Mouse (Mus musculus): Measurements from ENCODE around the gene Tmem8b.

Gene Tmem8b

GRCm38 (mm10) chr4:43713652-43714219, 45.0 kb downstream of the Tmem8b start:
- DNase-seq (ENCODE audit: extremely low read depth, low read depth): no peak

DNA sequence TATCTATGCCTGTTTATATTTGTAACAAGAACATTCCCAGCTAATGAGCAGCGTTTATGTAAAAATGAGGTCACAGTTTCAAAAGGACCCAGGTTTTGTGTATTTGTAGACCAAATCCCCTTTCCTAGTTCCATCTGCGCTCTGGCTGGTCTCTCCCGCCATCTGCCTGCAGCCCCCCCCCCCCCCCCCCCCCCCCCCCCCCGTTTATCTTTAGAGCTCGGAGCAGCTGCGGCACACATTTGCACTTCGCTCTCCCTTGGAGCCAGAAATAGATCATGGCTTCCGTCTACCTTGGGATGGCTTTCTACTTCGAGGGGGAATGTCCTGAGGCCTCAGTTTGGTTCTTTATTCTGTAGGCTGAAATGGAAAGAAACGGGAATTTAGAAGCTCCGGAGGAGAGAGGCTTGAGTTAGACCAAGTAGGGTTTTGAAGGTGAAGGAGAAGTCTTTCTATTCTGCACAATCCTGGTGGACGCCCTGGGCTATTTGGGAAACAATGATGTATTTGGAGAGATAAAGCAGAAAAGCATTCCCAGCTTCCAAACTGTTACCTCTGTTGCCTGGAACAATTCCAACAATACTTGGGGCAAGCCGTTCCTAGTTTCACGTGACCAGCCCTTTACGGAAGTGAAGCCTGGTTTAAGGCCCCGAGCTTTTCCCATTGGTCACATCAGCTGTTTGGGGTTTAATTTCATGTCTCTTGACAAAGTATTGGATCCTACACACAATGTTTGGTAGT, 51.9 kb downstream of the Tmem8b start:
- no peak for DNase-seq (ENCODE audit: extremely low read depth, low read depth)

DNA sequence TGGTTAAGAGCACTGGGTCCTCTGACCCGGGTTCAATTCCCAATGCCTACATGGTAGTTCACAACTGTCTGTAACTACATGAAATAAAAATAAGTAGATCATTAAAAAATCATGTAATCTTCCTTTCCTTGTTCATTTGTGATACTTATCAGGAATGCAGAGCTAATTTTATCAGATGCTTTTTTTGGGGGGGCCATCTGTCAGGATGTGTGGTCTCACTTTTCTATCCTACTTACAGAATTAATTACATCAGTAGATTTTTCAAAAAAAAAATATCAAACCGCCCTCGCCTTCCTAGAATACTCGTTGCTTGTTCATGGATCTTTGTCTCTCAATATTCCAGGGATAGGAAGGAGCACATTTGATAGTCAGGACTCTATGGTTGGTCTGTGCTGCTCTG, 53.4 kb downstream of the Tmem8b start:
- DNase-seq (ENCODE audit: extremely low read depth, low read depth): no peak

- DNase-seq (ENCODE audit: extremely low read depth, low read depth): peak; percentile 25
These were observed 56.0 kb downstream of the Tmem8b start for GRCm38 (mm10) chr4:43724764-43725163.

DNA sequence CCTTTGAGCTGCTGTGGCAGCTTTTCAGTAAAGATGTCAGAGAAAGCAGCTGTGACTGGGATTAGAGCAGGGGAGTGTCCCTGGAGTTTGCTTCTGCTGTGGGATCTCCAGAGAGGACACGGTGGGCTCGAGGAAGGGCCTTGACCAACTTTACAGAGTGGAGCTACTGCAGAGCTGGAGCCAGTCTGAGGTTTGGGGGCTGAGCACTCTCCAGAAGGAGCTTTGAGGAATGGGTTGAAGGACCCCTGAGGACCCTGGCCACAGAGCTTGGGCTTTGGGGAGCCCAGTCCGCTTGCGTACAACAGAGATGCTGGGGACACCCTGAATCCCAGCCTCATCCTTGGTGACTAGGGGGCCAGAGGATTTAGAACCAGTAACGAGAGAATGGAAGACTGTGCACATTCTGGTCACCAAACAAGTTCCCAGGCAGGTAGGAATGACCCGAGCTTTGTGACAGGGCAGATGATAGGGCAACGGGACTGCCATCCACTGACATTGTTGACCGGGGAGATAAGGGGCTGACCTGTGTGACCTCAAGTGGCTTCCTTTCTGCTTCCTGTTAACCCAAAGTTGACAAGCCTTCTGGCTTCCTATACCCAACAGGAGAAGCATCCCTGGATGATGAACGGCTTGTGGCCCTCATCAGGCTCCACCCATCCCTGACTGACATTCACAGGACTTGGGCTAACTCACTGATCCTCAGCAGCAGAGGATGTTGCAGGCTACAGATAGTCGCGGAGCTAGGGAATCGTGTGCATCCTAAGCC, 57.6 kb downstream of the Tmem8b start:
- DNase-seq (ENCODE audit: extremely low read depth, low read depth): no peak

DNA sequence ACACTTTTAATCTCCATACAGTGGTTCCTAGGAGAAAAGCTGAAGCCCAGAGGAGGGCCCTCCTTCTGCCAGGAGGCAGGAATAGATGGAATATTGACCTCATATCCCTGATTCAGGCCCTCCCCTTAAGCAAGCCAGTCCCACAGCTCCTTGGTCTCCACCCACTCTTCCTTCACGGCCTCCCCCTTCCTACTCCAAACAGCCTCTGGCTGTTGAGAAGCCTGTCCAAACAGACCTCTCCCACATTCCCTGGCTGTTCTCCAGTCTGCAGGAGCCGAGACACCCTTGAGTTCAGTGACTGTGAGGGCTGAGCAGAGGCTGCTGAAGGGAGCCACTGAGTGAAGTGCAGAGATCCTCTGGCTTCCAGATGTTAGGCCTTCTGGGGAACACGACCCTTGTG, 58.2 kb downstream of the Tmem8b start, which contains the start of gene Hrct1:
Gene Hrct1 (plus strand): TSS at position 194 of the 400 bp plus-strand sequence.
- no peak for DNase-seq (ENCODE audit: extremely low read depth, low read depth)

DNA sequence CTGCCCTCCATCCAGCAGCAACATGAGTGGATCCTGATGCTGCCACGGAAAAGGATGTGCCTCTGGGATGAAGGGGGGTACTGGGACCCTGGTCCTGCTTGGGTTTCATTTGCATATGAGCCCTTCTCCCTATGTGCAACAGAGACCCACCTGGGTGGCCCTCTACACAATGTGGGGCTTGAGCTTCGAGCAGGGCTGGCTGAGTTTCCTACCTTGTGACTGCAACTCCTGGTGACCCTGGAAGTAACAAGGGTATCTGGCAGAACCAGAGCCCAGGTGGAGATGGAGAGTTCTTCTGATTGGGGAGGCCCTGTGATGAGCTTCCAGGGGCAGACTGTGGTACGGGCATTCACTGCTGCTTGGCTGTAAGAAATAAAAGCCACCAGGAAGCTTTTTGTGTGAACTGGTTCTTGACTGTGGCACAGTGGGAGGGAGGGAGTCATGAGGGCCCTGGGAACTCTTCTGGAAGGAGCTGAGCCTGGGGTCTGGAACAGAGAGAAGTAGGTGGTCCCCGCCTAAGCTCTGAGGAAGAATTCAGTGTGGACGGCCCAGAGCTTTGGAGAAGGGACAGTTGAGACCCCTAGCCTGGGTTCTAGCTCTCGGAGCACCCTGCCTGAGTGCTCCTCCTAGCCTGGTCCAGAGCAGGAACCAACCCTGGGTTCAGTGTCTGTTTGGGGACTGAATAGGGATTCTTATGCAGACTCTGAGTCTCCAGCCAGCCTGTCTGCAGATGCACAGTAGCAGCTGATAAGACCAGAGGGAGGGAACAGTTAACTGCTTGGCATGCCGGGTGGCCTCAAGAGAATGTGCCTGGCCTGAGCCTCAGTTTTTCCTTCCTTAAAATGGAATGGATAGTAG, 59.2 kb downstream of the Tmem8b start:
- DNase-seq (ENCODE audit: extremely low read depth, low read depth): peak; percentile 57

- no peak for DNase-seq (ENCODE audit: extremely low read depth, low read depth)
These were observed 59.8 kb downstream of the Tmem8b start for GRCm38 (mm10) chr4:43728576-43728954.

DNA sequence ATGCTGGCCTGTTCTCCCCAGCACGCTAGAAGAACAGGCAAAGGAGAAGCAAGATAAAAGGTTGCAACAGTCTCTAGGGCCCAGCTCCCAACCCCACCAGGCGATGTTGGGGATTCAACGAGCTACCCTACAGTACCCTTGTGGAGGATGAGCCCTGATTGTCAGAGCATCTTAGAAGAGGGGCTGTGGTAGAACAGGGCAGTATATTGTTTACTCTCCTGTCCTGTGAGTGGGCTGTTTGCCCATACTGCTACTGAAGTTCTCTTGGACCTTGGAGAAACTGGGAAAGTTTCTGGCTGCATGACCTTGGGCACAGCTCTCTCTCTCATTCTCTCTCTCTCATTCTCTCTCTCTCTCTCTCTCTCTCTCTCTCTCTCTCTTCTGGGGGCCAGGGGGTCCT, 60.4 kb downstream of the Tmem8b start:
- DNase-seq (ENCODE audit: extremely low read depth, low read depth): no peak

GRCm38 (mm10) chr4:43729794-43730550, 61.2 kb downstream of the Tmem8b start, which contains the start of gene Spaar:
Gene Spaar, plus strand, starts transcription at chr4:43730034.
- peak; percentile 62 for DNase-seq (ENCODE audit: extremely low read depth, low read depth)

- DNase-seq (ENCODE audit: extremely low read depth, low read depth): no peak
These were observed 62.1 kb downstream of the Tmem8b start for GRCm38 (mm10) chr4:43730750-43731297.

DNA sequence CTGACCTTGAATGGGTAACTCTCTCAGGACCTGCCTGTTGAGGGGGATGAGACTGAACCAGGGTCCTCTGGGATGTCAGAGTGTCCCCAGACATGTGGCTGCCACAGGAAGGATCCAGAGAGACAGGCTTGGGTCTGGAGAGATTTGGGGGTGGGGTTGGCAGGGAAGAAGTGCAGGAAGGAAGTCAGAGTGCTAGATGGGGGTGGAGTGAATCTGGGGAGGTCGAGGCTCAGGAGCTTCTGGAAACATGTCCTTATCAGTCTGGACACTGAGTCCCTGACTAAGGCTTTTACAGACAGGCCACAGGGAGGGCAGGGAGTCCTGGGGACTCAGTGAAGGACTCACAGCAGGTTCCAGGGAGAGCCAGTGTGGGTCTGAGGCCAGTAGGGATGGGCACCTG, 63.4 kb downstream of the Tmem8b start:
- no peak for DNase-seq (ENCODE audit: extremely low read depth, low read depth)

GRCm38 (mm10) chr4:43733186-43733585, 64.4 kb downstream of the Tmem8b start:
- DNase-seq (ENCODE audit: extremely low read depth, low read depth): no peak

DNA sequence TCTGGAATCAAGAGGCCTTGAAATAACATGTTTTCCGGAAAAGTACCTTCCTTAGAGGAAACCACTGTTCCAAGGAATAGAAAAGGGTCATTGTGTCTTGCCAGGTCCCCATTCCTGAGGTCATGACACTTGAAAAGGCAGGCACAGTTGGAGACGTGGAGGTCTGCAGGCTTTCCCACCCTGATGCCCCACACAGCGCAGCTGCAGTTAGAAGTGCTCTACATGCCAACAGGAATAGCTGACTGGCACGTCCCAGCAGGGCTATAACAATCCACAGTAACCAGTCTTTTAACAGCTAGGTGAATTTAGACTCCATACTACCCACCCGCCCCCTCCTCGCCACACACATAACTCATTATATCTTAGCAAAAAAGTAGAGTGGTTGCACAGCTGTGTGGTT, 68.4 kb downstream of the Tmem8b start:
- DNase-seq (ENCODE audit: extremely low read depth, low read depth): no peak

- no peak for DNase-seq (ENCODE audit: extremely low read depth, low read depth)
These were observed 70.4 kb downstream of the Tmem8b start for GRCm38 (mm10) chr4:43738989-43739674.

DNA sequence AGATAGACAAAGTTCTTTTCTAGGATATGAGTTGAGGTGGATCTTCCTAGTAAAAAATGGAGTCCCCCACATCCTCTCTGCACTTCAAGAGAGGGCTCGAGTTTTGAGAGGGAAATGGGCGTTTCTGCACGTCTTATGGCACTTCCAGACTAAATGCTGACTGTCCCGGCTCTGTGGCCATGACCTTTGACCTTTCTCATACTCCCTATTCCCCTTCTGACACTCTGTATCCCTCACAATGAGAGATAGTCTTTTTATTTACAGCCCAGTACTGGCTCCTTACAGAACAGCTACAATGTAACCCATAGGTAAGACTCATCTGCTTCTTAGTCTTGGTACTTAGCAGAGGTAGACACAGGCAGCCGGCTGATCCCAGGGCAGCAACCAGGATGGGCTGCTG, 72.8 kb downstream of the Tmem8b start:
- no peak for DNase-seq (ENCODE audit: extremely low read depth, low read depth)

All from MEL-GATA-1-ER (cell line).